Mouse (Mus musculus) hindbrain, embryonic 11.5 days (tissue): Measurements from ENCODE around the gene Icam4. TPM values are rescaled to one million over a fixed set of nuclear protein-coding genes. Genes with fewer than 3 reads are reported as not detected.
"Not testable (repeated sequence)": the region's sequence is repeated elsewhere in the genome, so short reads cannot be mapped to it uniquely, and the experiment has no call there.

Experiments used
- ATAC-seq: fragments of 200-750 bp; cut with Nextera tagmentation; 2 replicates; pipeline ENCODE4 v1.8.0; 2017; ENCODE audit warnings: mild to moderate bottlenecking, moderate TSS enrichment, moderate library complexity; ENCODE audit not compliant: low FRiP score
- DNase-seq: peaks from one replicate; pipeline ENCODE4 v3.0.0-alpha.2; 2015; ENCODE audit warnings: low spot score
- H3K27ac ChIP-seq: fragments of 300-500 bp; sonication (generic); 2 replicates; pipeline ENCODE4 v1.5.1; 2014; ENCODE audit warnings: mild to moderate bottlenecking, low read depth, low read length
- H3K27me3 ChIP-seq: fragments of 300-500 bp; sonication (generic); 2 replicates; pipeline ENCODE4 v1.6.1; 2014; ENCODE audit warnings: mild to moderate bottlenecking, low read length, moderate library complexity, mixed read lengths; ENCODE audit not compliant: control insufficient read depth, insufficient read depth
- H3K36me3 ChIP-seq: fragments of 300-500 bp; sonication (generic); 2 replicates; pipeline ENCODE4 v1.6.1; 2014; ENCODE audit warnings: mild to moderate bottlenecking, low read length, moderate library complexity, mixed read lengths; ENCODE audit not compliant: control insufficient read depth, insufficient read depth
- H3K4me1 ChIP-seq: fragments of 300-500 bp; sonication (generic); replicated peaks from 2 replicates; pipeline ENCODE4 v1.6.1; 2014; ENCODE audit warnings: low read length, mixed read lengths; ENCODE audit not compliant: control insufficient read depth, insufficient read depth
- H3K4me2 ChIP-seq: fragments of 300-500 bp; sonication (generic); replicated peaks from 2 replicates; pipeline ENCODE4 v1.6.1; 2014; ENCODE audit warnings: mild to moderate bottlenecking, low read depth, low read length
- H3K4me3 ChIP-seq: fragments of 300-500 bp; sonication (generic); 2 replicates; pipeline ENCODE4 v1.5.1; 2014; ENCODE audit warnings: low read depth, low read length
- H3K9ac ChIP-seq: fragments of 300-500 bp; sonication (generic); 2 replicates; pipeline ENCODE4 v1.6.1; 2014; ENCODE audit warnings: low read depth, low read length
- H3K9me3 ChIP-seq: fragments of 300-500 bp; sonication (generic); 2 replicates; pipeline ENCODE4 v1.6.1; 2016; ENCODE audit warnings: low read length; ENCODE audit not compliant: control insufficient read depth
- WGBS: fragments of 180-500 bp; shearing (Covaris S2); extraction: QIAGEN DNeasy Blood & Tissue Kit; methylation state at CpG from one replicate; pipeline ENCODE4 v1.1.7; 2014; 5-methylcytosine and 5-hydroxymethylcytosine counted together
- polyA plus RNA-seq: library from polyadenylated mRNA; unstranded; fragments of >200 nt; fragmentation: Nextera tagmentation; extraction: Ambion mirVana; gene quantifications from 2 replicates; pipeline ENCODE4 v1.2.1, GENCODE M21; 2014

Icam4 gene
- polyA plus RNA-seq, 1 experiment from 2014 or later = 5.7 TPM

DNA sequence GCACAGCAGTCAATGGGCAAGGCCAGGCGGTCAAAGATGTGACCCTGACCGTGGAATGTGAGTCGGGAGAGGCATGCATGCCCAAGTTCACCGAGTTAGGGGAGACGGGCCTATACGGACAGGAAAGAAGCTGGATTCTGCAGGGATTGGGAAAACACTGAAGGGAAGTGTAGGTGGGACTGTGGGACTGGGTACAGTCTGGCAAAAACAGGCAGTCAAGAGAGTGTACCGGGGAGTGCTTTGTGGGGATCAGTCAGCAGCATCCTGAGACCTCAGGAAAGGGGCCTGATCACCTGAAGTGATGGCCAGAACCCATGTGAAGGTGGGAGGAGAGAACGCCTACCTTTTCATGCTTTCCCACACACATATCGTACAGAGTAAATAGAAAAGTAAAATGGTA is 6.4 kb downstream of the Icam4 start:
- no peak overlapping the region for H3K4me2 ChIP-seq
- peaks cover 92% of the 10 kb centered on the region for H3K27me3 ChIP-seq
- H3K4me1 ChIP-seq = peaks cover 4% of the 10 kb centered on the region
- no peaks in the 10 kb centered on the region for H3K36me3 ChIP-seq
- no peak overlapping the region for H3K27ac ChIP-seq
- H3K4me3 ChIP-seq = no peak overlapping the region
- no peaks in the 10 kb centered on the region for H3K9me3 ChIP-seq
- DNase-seq = peak; percentile 32
- H3K9ac ChIP-seq = no peak overlapping the region
- ATAC-seq = no peak
- WGBS = 18% methylated on average over 9 of the region's 9 CpGs

DNA sequence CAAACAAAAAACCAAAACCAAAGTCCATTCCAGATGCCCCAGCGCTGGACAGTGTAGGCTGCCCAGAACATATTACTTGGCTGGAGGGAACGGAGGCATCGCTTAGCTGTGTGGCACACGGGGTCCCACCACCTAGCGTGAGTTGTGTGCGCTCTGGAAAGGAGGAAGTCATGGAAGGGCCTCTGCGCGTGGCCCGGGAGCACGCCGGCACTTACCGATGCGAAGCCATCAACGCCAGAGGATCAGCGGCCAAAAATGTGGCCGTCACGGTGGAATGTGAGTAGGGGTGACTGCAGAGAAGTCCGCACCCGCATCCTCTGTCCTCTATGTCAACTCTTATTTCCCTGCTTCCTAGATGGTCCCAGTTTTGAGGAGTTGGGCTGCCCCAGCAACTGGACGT is 7.0 kb downstream of the Icam4 start:
- no peak overlapping the region for H3K9ac ChIP-seq
- DNase-seq (peak; percentile 32), ATAC-seq (no peak)
- H3K36me3 ChIP-seq = no peaks in the 10 kb centered on the region
- 0 out of 2 replicates have a peak overlapping the region, but pooled peaks have one; percentile 5 for H3K4me2 ChIP-seq
- no peak overlapping the region for H3K27ac ChIP-seq
- peaks cover 4% of the 10 kb centered on the region for H3K4me1 ChIP-seq
- 7% methylated on average over 20 of the region's 20 CpGs for WGBS
- peaks cover 89% of the 10 kb centered on the region for H3K27me3 ChIP-seq
- H3K4me3 ChIP-seq = no peak overlapping the region
- no peaks in the 10 kb centered on the region for H3K9me3 ChIP-seq

DNA sequence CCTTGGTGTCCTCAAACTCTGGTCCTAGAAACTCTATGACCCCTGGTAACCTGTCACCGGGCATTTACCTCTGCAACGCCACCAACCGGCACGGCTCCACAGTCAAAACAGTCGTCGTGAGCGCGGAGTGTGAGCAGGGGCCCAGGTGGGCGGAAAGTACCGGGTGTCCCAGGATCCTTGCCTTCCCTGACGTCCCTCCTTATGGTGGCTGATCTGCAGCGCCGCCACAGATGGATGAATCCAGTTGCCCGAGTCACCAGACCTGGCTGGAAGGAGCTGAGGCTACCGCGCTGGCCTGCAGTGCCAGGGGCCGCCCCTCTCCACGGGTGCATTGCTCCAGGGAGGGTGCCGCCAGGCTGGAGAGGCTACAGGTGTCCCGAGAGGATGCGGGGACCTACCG is 7.5 kb downstream of the Icam4 start:
- Histone ChIP-seq H3K27ac (no peak overlapping the region), H3K36me3 (no peaks in the 10 kb centered on the region), H3K9me3 (no peaks in the 10 kb centered on the region), H3K9ac (no peak overlapping the region), H3K4me1 (peaks cover 4% of the 10 kb centered on the region; the same call in 1 of the 2 replicates), H3K27me3 (peaks cover 84% of the 10 kb centered on the region), H3K4me2 (no peak overlapping the region), H3K4me3 (no peak overlapping the region; the same call in none of the 2 replicates)
- 1% methylated on average over 22 of the region's 22 CpGs for WGBS
- ATAC-seq (no peak), DNase-seq (peak; percentile 33)

DNA sequence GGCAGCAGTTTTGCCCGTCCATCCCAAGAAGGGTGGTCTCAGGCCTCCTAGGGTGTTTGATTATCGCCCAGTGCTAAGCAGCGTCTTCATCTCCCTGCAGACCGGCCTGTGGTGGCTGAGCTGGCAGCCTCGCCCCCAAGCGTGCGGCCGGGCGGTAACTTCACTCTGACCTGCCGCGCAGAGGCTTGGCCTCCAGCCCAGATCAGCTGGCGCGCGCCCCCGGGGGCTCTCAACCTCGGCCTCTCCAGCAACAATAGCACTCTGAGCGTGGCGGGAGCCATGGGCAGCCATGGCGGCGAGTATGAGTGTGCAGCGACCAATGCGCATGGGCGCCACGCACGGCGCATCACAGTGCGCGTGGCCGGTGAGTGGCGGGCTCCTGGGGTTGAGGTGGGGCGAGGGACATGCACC is 8.3 kb downstream of the Icam4 start:
- Histone ChIP-seq H3K4me3 (peak overlapping the region; percentile 27), H3K27ac (no peak overlapping the region), H3K9ac (0 out of 2 replicates have a peak overlapping the region, but pooled peaks have one; percentile 44), H3K9me3 (no peaks in the 10 kb centered on the region), H3K27me3 (peaks cover 76% of the 10 kb centered on the region), H3K4me2 (peak overlapping the region; percentile 60), H3K4me1 (peaks cover 4% of the 10 kb centered on the region; the same call in 1 of the 2 replicates), H3K36me3 (no peaks in the 10 kb centered on the region)
- DNase-seq = peak; percentile 56
- 3% methylated on average over 31 of the region's 31 CpGs for WGBS
- peak; percentile 48; the same call in 1 of the 2 replicates for ATAC-seq

DNA sequence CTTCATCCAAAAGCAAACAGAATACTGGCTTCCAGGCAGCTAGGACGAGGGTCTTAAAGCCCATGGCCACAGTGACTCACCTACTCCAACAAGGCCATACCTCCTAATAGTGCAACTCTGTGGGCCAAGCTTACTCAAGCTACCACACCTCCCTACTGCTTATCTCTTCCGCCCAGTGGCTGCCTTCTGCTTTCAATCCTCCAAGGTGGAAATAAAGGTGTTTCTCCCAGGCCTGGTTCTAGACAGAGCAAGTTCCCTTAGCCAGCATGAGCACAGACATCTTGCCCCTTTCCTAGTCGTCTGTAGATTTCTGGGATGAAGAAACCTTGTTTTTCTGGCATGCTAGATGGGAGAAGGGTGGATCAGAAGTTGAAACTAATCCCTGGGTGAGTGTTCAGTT is 10.6 kb downstream of the Icam4 start:
- H3K4me1 ChIP-seq = peaks cover 2% of the 10 kb centered on the region; the same call in 1 of the 2 replicates
- H3K36me3 ChIP-seq = no peaks in the 10 kb centered on the region
- no peak for DNase-seq
- no peak overlapping the region for H3K27ac ChIP-seq
- WGBS = 69% methylated on average over 3 of the region's 3 CpGs
- H3K4me3 ChIP-seq = no peak overlapping the region
- H3K9ac ChIP-seq = no peak overlapping the region
- H3K27me3 ChIP-seq = peaks cover 55% of the 10 kb centered on the region
- no peaks in the 10 kb centered on the region for H3K9me3 ChIP-seq
- no peak overlapping the region for H3K4me2 ChIP-seq
- no peak for ATAC-seq

DNA sequence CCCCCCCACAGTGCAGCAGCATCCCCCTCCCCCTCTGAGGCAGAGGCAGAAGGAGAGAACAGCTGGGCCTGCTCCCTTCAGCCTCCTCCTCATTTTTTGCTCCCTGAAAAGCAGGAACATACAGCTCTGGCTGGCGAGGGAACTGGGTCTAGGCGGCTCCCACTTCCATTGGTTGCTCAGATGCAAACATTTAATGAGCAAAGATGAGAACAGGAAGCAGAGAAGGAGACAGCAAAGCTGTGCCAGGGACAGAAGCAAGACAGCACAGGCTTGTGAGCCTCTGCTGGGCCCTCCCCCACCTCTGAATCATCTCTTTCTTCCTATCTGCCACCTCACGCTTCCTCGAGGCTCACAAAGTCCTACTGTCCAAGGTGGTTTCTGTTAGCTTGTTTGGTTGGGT is 12.1 kb downstream of the Icam4 start:
- Histone ChIP-seq H3K9me3 (no peaks in the 10 kb centered on the region), H3K27me3 (peaks cover 39% of the 10 kb centered on the region), H3K4me2 (no peak overlapping the region), H3K4me3 (no peak overlapping the region), H3K9ac (no peak overlapping the region), H3K27ac (no peak overlapping the region), H3K4me1 (peaks cover 2% of the 10 kb centered on the region; the same call in 1 of the 2 replicates), H3K36me3 (no peaks in the 10 kb centered on the region)
- DNase-seq (no peak), ATAC-seq (no peak)
- 51% methylated on average over 4 of the region's 4 CpGs for WGBS

DNA sequence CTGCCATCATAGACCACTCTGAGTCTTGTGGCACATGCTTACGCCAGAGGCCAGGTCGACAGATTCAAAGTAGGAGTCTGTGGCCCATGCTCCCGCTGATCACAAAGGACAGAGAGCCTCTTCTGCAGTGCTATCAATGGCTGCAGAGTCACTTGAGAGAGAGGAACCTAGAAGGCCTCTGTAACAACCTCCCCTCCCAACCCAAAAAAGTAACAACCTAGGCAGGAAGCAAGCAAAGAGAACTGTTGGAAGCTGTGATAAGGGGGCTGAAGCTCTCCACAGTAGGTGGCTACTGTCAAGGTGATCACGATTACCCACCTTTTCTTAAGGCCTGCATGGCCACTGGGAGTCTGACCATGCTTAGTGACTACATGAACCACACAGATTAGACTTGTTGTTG is 14.4 kb downstream of the Icam4 start:
- no peaks in the 10 kb centered on the region for H3K4me1 ChIP-seq
- ATAC-seq (no peak), DNase-seq (no peak)
- H3K9ac ChIP-seq = no peak overlapping the region
- no peak overlapping the region for H3K4me3 ChIP-seq
- no peak overlapping the region for H3K27ac ChIP-seq
- H3K27me3 ChIP-seq = peaks cover 17% of the 10 kb centered on the region
- no peaks in the 10 kb centered on the region for H3K9me3 ChIP-seq
- H3K4me2 ChIP-seq = no peak overlapping the region
- 83% methylated on average over 4 of the region's 4 CpGs for WGBS
- H3K36me3 ChIP-seq = no peaks in the 10 kb centered on the region

DNA sequence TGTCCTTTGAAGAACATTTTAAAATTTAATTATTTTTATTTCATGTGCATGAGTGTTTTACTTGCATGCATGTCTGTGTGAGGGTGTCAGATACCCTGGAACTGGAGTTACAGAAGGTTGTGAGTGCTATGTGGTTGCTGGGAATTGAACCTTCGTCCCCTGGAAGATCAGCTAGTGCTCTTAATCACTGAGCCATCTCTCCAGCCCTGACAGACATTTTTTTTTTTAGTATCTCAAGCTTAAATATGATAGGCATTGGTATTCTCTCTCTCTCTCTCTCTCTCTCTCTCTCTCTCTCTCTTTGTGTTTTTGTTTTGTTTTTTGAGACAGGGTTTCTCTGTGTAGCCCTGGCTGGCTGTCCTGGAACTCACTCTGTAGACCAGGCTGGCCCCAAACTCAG is 15.6 kb downstream of the Icam4 start:
- not testable (repeated sequence) for H3K27ac ChIP-seq, H3K27me3 ChIP-seq, H3K36me3 ChIP-seq, H3K9me3 ChIP-seq, H3K4me2 ChIP-seq, H3K4me3 ChIP-seq, H3K9ac ChIP-seq, DNase-seq, ATAC-seq, H3K4me1 ChIP-seq
- 43% methylated on average over 1 of the region's 1 CpGs for WGBS

DNA sequence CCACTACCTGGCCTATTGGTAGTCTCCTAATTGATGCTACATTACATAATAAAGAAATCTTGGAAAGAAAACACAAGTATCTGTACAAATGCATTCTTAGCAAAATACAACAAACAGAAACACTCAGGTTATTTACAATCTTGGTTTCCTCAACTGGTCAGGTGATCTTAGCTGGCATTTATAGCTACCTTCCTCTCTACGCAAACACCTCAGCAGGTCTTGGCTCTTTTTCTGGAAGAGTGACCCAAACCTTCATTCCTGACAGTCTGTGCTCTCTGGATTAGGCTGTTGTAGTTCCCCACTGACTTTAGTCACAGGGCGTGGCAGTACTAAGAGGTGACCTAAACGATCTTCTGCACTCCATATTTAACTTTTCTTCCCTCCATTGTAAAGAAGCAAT is 16.1 kb downstream of the Icam4 start:
- WGBS = 89% methylated on average over 3 of the region's 3 CpGs
- H3K9ac ChIP-seq = no peak overlapping the region
- no peak overlapping the region for H3K27ac ChIP-seq
- H3K36me3 ChIP-seq = no peaks in the 10 kb centered on the region
- H3K27me3 ChIP-seq = peaks cover under 1% of the 10 kb centered on the region; the same call in 1 of the 2 replicates
- H3K9me3 ChIP-seq = no peaks in the 10 kb centered on the region
- no peak overlapping the region for H3K4me3 ChIP-seq
- no peak for DNase-seq
- no peak for ATAC-seq
- no peak overlapping the region for H3K4me2 ChIP-seq
- H3K4me1 ChIP-seq = no peaks in the 10 kb centered on the region
